Mouse (Mus musculus) heart, postnatal 4 days (tissue): Measurements from ENCODE around the gene Ripor3. TPM values are rescaled to one million over a fixed set of nuclear protein-coding genes. Genes with fewer than 3 reads are reported as not detected.
"Not testable (repeated sequence)": the region's sequence is repeated elsewhere in the genome, so short reads cannot be mapped to it uniquely, and the experiment has no call there.

ENCODE experiments used
- DNase-seq: peaks from one replicate; pipeline ENCODE4 v3.0.0; 2021
- total RNA-seq, 2 experiments: library from RNA; stranded (reverse); gene quantifications; 2 replicates each; pipeline ENCODE4 v1.2.3; 2021

Gene Ripor3
- under 1 TPM; 0.45 to 0.91 TPM for total RNA-seq

GRCm38 (mm10) chr2:168009936-168010668 is at the start of gene Ripor3:
Ripor3 (minus strand) TSS chr2:168010618.
- DNase-seq: peak; percentile 91

- no peak for DNase-seq
Measured at GRCm38 (mm10) chr2:168059200-168059790, 48.9 kb upstream of the Ripor3 start.

- DNase-seq: no peak
Measured at GRCm38 (mm10) chr2:168058488-168059199, 48.2 kb upstream of the Ripor3 start.

- DNase-seq: not testable (repeated sequence)
Measured at GRCm38 (mm10) chr2:168057876-168058275, 47.5 kb upstream of the Ripor3 start.

- no peak for DNase-seq
Measured at GRCm38 (mm10) chr2:168056666-168056933, 46.2 kb upstream of the Ripor3 start.

- DNase-seq: no peak
Measured at GRCm38 (mm10) chr2:168055910-168056665, 45.7 kb upstream of the Ripor3 start.

- DNase-seq: no peak
Measured at GRCm38 (mm10) chr2:168054142-168054541, 43.7 kb upstream of the Ripor3 start.

GRCm38 (mm10) chr2:168052689-168053088 is 42.3 kb upstream of the Ripor3 start:
- DNase-seq: peak; percentile 71

- DNase-seq: no peak
Measured at GRCm38 (mm10) chr2:168052156-168052555, 41.7 kb upstream of the Ripor3 start.

GRCm38 (mm10) chr2:168050000-168050942 is 39.9 kb upstream of the Ripor3 start:
- DNase-seq: peak; percentile 55

GRCm38 (mm10) chr2:168049002-168049635 is 38.7 kb upstream of the Ripor3 start:
- no peak for DNase-seq

GRCm38 (mm10) chr2:168046467-168046866 is 36.0 kb upstream of the Ripor3 start:
- no peak for DNase-seq

- peak; percentile 33 for DNase-seq
Measured at GRCm38 (mm10) chr2:168045771-168046170, 35.4 kb upstream of the Ripor3 start.

GRCm38 (mm10) chr2:168045357-168045756 is 34.9 kb upstream of the Ripor3 start:
- DNase-seq: no peak

- DNase-seq: no peak
Measured at GRCm38 (mm10) chr2:168044681-168045287, 34.4 kb upstream of the Ripor3 start.

GRCm38 (mm10) chr2:168042019-168042418 is 31.6 kb upstream of the Ripor3 start:
- no peak for DNase-seq

GRCm38 (mm10) chr2:168040751-168041150 is 30.3 kb upstream of the Ripor3 start:
- DNase-seq: no peak

GRCm38 (mm10) chr2:168037063-168037462 is 26.6 kb upstream of the Ripor3 start:
- no peak for DNase-seq

- DNase-seq: no peak
Measured at GRCm38 (mm10) chr2:168035907-168036306, 25.5 kb upstream of the Ripor3 start.

GRCm38 (mm10) chr2:168033905-168034304 is 23.5 kb upstream of the Ripor3 start:
- DNase-seq: no peak

- no peak for DNase-seq
Measured at GRCm38 (mm10) chr2:168031842-168032241, 21.4 kb upstream of the Ripor3 start.
